Mouse (Mus musculus): ENCODE measurements around the gene Os9.
"Not testable (repeated sequence)": the region's sequence is repeated elsewhere in the genome, so short reads cannot be mapped to it uniquely, and the experiment has no call there.

Os9 gene

DNA sequence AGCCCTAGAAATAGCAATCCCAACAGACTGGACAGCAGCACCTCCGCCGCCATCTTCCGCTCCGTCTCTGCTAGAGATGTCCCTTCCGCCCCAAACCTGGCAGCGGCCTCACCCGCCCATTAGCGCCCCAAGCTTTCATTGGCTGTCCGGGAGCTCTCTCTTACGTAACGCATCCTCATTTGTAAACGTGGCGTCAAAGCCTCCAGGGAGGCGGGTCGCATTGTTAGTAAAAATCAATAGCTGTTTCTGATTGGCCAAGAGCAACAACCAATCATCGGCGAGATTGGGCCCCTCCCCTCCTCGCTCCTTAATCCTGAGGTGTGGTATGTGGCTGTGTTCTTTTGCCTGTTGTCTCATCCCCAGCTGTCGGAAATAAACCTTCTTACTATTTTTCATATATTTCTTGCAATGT lies at the start of gene Os9:
Gene Os9, minus strand, starts transcription at position 66 of the 412 bp plus-strand sequence.
- DNase-seq (ENCODE audit: extremely low spot score), result peak; percentile 97

GRCm38 (mm10) chr10:127170002-127170401 lies 49.1 kb upstream of the Os9 start:
- DNase-seq (ENCODE audit: extremely low spot score), result peak; percentile 65

GRCm38 (mm10) chr10:127167614-127168192 lies 46.8 kb upstream of the Os9 start:
- DNase-seq (ENCODE audit: extremely low spot score), result no peak

GRCm38 (mm10) chr10:127166771-127167613 lies 46.1 kb upstream of the Os9 start:
- no peak for DNase-seq (ENCODE audit: extremely low spot score)

GRCm38 (mm10) chr10:127166404-127166715 lies 45.4 kb upstream of the Os9 start:
- DNase-seq (ENCODE audit: extremely low spot score), result no peak

DNA sequence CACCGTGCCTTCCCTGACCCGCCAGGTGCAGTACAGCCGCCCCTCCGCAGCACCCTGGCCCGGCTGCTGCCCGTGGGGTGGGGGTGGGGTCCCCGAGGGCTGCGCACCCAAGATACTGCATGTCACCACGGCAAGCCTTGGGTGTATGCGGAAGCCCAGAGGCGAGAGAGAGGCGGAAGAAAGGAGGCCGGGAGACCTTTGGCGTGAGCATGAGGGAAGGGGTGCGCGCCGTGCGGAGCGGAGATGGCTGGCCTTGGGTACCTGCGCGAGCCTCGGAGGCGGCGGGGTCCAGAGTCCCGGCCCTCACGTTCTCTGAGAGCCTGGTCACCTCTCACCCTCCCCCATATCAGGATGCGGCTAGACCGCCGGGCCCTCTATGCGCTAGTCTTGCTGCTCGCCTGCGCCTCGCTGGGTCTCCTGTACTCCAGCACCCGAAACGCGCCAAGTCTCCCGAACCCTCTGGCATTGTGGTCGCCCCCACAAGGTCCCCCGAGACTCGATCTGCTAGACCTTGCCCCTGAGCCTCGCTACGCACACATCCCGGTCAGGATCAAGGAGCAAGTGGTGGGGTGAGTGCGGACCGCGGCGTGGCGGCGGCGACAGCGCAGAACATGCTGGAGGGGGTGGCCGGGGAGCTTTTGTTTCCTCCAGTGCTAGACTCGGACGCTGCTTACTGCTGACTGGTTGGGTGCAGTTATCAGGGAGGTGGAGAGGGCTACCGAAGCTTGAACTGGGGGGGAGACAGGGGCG lies 44.9 kb upstream of the Os9 start:
- peak; percentile 64 for DNase-seq (ENCODE audit: extremely low spot score)

- peak; percentile 65 for DNase-seq (ENCODE audit: extremely low spot score)
Measured at GRCm38 (mm10) chr10:127165354-127165653, 44.4 kb upstream of the Os9 start.

DNA sequence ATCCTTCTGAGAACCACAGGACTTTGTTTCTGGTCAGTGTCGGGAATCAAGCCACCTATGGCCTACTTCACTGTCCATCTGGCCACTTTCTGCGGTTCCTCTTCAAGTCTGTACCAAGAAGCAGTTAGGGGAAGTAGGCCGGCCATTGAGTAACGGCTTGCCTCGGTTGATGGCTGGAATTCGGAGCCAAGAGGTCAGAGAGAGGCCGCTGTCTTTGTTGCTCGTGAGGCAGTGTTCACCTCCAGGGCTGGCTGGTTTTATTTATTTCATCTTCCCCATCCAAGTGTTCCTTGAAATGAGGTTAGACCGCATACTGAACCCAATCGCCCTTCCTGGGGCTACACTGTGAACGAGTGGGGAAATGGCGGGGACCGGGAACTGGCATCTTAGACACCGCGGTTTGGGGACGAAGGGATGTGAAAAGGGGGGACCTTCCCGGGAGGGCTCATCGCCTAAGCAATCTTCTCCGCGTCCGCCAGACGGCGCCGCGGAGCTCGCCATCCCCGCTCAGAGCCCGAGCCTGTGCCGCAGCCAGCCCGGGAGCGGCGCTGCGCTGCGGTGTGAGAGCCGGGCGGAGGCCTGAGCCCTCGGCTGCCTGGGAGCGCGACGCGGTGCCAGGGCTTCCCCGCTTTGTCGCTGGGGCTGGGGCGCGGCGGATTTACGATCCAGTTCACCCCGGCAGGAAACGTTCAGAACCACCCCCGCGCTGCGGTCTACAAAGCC lies 43.9 kb upstream of the Os9 start, which contains the start of gene B4galnt1:
Gene B4galnt1, plus strand, starts transcription at position 595 of the 723 bp plus-strand sequence.
- peak; percentile 87 for DNase-seq (ENCODE audit: extremely low spot score)

- no peak for DNase-seq (ENCODE audit: extremely low spot score)
Measured at GRCm38 (mm10) chr10:127164190-127164589, 43.3 kb upstream of the Os9 start.

DNA sequence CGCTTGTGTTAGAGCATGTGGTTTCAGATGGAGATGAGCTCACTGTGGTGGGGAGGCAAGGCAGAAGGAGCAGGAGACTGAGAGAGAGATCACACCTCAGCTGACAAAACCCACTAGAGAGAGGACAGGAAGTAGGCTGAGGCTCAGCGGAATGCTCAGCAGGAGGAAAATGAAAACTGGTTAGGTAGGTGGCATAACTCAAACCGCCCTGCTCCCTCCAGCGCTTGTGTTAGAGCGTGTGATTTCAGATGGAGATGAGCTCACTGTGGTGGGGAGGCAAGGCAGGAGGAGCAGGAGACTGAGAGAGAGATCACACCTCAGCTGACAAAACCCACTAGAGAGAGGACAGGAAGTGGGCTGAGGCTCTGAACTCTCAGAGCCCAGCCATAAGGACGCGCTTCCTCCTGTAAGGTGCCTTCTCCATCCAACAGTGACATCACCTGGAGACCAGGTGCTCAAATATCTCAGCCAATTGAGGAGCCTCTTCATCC lies 41.9 kb upstream of the Os9 start:
- not testable (repeated sequence) for DNase-seq (ENCODE audit: extremely low spot score)

GRCm38 (mm10) chr10:127160728-127161127 lies 39.8 kb upstream of the Os9 start:
- no peak for DNase-seq (ENCODE audit: extremely low spot score)

GRCm38 (mm10) chr10:127160081-127160480 lies 39.1 kb upstream of the Os9 start:
- DNase-seq (ENCODE audit: extremely low spot score), result no peak

GRCm38 (mm10) chr10:127158471-127158870 lies 37.5 kb upstream of the Os9 start:
- no peak for DNase-seq (ENCODE audit: extremely low spot score)

DNA sequence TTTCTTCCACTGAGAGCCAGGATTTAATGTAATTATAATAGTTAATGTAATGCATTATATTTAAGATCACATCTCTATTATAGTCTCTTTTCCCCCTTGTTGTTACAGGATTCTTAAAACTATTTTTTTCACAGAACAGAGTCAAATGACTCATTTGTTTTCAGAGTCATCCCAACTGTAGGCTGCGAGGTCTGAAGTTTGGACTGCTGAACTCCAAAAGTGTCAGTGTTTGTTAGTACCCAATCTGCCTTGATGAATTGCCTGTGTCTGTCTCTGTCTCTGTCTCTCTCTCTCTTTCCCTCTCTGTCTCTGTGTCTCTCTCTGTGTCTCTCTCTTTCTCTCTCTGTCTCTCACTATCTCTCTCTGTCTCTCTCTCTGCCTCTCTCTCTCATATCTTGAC lies 35.6 kb upstream of the Os9 start:
- DNase-seq (ENCODE audit: extremely low spot score), result no peak

- DNase-seq (ENCODE audit: extremely low spot score), result no peak
Measured at GRCm38 (mm10) chr10:127156089-127156488, 35.2 kb upstream of the Os9 start.

DNA sequence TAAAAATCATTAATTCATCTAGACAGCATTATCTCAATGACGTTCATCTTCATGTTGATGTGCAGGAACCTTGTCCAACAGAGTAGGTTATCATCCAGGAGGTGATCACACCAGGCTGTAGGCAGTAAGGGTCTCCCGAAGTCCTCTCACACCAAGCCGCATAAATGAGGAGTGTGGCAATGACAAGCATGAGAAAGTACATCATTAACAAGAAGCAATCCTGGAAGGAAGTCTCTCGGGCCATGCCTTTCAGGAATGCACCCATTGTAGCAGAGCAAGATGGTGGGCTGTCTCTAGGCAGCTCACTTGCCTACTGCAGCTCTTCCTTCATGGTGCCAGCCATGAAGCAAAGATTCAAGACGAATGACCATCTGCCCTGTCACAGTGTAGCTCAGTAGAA lies 33.7 kb upstream of the Os9 start:
- DNase-seq (ENCODE audit: extremely low spot score), result no peak

DNA sequence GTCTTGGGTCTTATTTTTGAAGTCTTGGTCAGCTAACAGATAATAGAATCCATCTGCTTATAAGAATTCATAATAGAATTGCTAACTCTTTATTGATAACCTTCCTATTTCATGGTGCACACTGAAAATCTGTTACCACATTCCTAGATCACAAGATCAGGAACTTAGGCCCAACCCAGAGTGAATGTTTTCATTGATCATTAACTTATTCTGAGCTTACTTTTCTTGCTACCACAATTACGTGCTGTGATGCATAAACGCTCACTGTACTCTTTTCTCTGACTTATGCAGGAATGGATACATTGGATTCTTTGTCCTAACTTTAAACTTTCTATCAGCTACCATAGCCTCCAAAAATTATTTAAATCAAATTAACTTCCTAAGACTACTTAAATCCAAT lies 33.3 kb upstream of the Os9 start:
- no peak for DNase-seq (ENCODE audit: extremely low spot score)

DNA sequence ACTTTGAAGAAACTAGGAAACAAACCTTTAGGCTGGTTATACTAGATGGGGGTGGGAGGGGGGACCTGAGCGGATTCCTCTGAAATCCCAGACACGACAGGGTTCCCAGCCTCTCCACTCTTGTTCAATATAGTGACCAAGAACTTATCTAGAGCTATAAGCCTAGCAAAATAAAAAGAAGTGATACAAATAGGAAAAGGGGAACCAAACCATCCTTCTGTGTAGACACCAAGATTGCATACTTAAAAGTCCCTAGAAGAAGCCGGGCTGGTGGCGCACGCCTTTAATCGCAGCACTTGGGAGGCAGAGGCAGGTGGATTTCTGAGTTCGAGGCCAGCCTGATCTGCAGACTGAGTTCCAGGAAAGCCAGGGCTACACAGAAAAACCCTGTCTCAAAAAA lies 32.4 kb upstream of the Os9 start:
- DNase-seq (ENCODE audit: extremely low spot score), result no peak

DNA sequence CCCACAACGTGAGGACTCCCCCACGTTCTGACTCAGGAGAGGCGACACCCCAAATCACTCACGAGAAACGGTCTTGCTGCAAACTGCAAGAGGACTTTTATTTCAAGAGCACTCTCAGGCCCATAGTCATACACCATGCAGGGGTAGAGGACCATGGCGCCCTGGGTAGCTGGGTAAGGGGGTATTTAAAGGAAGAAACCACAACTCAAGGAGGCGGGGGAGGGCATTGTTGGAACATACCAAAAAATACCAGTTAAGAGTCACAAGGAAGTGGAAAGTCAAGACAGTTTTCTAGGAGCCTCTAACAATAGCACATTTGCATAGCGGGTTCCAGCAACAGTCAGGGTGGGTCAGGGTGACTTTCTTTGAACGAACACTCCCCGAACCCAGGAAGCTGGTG lies 31.6 kb upstream of the Os9 start:
- DNase-seq (ENCODE audit: extremely low spot score), result not testable (repeated sequence)

DNA sequence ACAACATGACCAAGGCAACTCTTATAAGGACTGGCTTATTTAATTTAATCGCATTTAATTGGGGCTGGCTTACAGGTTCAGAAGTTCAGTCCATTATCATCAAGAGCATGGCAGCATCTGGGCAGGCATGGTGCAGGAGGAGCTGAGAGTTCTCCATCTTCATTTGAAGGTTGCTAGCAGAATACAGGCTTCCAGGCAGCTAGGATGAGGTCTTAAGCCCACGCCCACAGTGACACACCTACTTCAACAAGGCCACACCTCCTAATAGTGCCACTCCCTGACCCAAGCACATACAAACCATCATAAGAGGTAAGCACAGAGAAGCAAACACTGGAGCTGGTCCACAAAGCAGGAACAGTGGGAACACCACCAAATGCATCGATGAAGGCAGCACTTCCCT lies 30.3 kb upstream of the Os9 start:
- not testable (repeated sequence) for DNase-seq (ENCODE audit: extremely low spot score)

DNA sequence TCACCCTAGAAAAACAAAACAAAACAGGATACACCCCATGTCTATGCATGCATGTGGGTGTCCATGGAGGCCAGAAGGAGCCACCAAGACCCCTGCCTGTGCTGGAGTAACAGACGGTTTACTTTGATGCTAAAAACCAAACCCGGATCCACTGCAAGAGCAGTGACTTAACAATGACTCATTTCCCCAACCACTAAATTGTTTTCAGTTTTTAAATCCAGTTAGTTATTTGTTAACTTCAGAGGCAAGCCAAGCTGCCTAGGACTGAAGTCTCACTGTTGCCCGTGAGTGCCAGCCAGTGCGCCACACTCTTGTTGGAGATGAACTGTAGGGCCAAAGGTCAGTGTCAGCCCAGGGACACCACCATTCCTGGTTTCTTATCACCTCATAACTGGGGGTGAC lies 29.5 kb upstream of the Os9 start:
- no peak for DNase-seq (ENCODE audit: extremely low spot score)

DNA sequence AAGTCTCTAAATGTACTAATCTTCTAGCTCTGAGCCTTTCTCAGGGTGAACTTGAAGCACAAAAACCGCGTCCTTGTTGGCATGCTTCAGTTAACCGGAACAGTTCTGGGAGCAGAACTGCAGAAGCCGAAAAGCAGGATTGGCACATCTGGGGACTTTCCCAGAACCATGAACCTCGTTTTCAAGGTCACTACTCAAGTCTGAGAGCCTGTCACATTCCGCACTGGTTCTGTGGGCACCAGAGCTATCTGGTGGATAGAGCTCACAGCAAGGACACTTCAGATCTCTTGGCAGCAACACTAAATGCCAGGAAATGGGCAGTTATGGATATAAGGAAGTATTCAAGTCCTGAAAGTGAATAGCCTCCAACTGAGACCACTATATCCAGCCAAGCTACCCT lies 26.2 kb upstream of the Os9 start:
- DNase-seq (ENCODE audit: extremely low spot score), result no peak
